Mouse (Mus musculus) forebrain, embryonic 12.5 days (tissue): ENCODE measurements at regions not wholly inside any gene's neighbourhood (a gene's known extent, or its start where the extent isn't known, plus 50 kb on each side); places are given as distances from the start of the nearest gene placed in this dataset.

Experiments
- ATAC-seq: fragments of 200-750 bp; cut with Nextera tagmentation; 2 replicates; pipeline ENCODE4 v1.8.0; 2017; ENCODE audit warnings: moderate TSS enrichment; ENCODE audit not compliant: low FRiP score
- H3K27ac ChIP-seq: fragments of 300-500 bp; sonication (generic); 2 replicates; pipeline ENCODE4 v1.5.1; 2016; ENCODE audit warnings: mild to moderate bottlenecking
- H3K27me3 ChIP-seq: fragments of 300-500 bp; sonication (generic); 2 replicates; pipeline ENCODE4 v1.6.1; 2016; ENCODE audit warnings: mild to moderate bottlenecking
- H3K36me3 ChIP-seq: fragments of 300-500 bp; sonication (generic); replicated peaks from 2 replicates; pipeline ENCODE4 v1.6.1; 2016; ENCODE audit warnings: mild to moderate bottlenecking
- H3K4me1 ChIP-seq: fragments of 300-500 bp; sonication (generic); 2 replicates; pipeline ENCODE4 v1.6.1; 2016
- H3K4me2 ChIP-seq: fragments of 300-500 bp; sonication (generic); 2 replicates; pipeline ENCODE4 v1.6.1; 2016; ENCODE audit warnings: mild to moderate bottlenecking, moderate library complexity
- H3K4me3 ChIP-seq: fragments of 300-500 bp; sonication (generic); replicated peaks from 2 replicates; pipeline ENCODE4 v1.5.1; 2016; ENCODE audit warnings: mild to moderate bottlenecking
- H3K9ac ChIP-seq: fragments of 300-500 bp; sonication (generic); 2 replicates; pipeline ENCODE4 v1.6.1; 2016; ENCODE audit warnings: mild to moderate bottlenecking
- H3K9me3 ChIP-seq: fragments of 300-500 bp; sonication (generic); 2 replicates; pipeline ENCODE4 v1.6.1; 2016
- WGBS: fragments of 180-500 bp; shearing (Covaris S2); methylation state at CpG from one replicate; pipeline ENCODE4 v1.1.7; 2016; 5-methylcytosine and 5-hydroxymethylcytosine counted together

GRCm38 (mm10) chr12:77133465-77134305 lies 104.2 kb upstream of the Fut8 start:
- Histone ChIP-seq H3K4me2 (no peak overlapping the region), H3K36me3 (no peaks in the 10 kb centered on the region), H3K4me1 (no peaks in the 10 kb centered on the region), H3K27ac (no peak overlapping the region), H3K27me3 (no peaks in the 10 kb centered on the region), H3K9me3 (no peaks in the 10 kb centered on the region), H3K4me3 (no peak overlapping the region), H3K9ac (no peak overlapping the region)
- ATAC-seq: no peak
- WGBS: 78% methylated on average over 5 of the region's 5 CpGs

- Histone ChIP-seq H3K4me3 (no peak overlapping the region), H3K27me3 (no peaks in the 10 kb centered on the region), H3K36me3 (no peaks in the 10 kb centered on the region), H3K4me2 (no peak overlapping the region), H3K9me3 (no peaks in the 10 kb centered on the region), H3K27ac (no peak overlapping the region), H3K9ac (no peak overlapping the region), H3K4me1 (no peaks in the 10 kb centered on the region)
- no peak for ATAC-seq
- WGBS: 64% methylated on average over 7 of the region's 7 CpGs
Observed at GRCm38 (mm10) chr12:77131328-77131727, 106.6 kb upstream of the Fut8 start.

- Histone ChIP-seq H3K36me3 (no peaks in the 10 kb centered on the region), H3K27me3 (no peaks in the 10 kb centered on the region)
- 88% methylated on average over 6 of the region's 6 CpGs for WGBS
Observed at GRCm38 (mm10) chr12:77130526-77130925, 107.4 kb upstream of the Fut8 start.

GRCm38 (mm10) chr12:77124267-77124666 lies 113.7 kb upstream of the Fut8 start:
- H3K36me3 ChIP-seq: no peaks in the 10 kb centered on the region
- ATAC-seq: no peak
- H3K4me2 ChIP-seq: no peak overlapping the region
- H3K9me3 ChIP-seq: no peaks in the 10 kb centered on the region
- no peak overlapping the region for H3K4me3 ChIP-seq
- 45% methylated on average over 1 of the region's 1 CpGs for WGBS
- H3K4me1 ChIP-seq: no peaks in the 10 kb centered on the region
- no peak overlapping the region for H3K9ac ChIP-seq
- H3K27ac ChIP-seq: no peak overlapping the region
- no peaks in the 10 kb centered on the region for H3K27me3 ChIP-seq

More at GRCm38 (mm10) chr12:77130526-77130925, 107.4 kb upstream of the Fut8 start:
- Histone ChIP-seq H3K9ac (no peak overlapping the region), H3K4me2 (no peak overlapping the region), H3K9me3 (no peaks in the 10 kb centered on the region), H3K4me1 (no peaks in the 10 kb centered on the region), H3K27ac (no peak overlapping the region), H3K4me3 (no peak overlapping the region)
- no peak for ATAC-seq

GRCm38 (mm10) chr12:77113516-77113915 lies 124.4 kb upstream of the Fut8 start:
- Histone ChIP-seq H3K4me2 (no peak overlapping the region), H3K9ac (no peak overlapping the region), H3K36me3 (no peaks in the 10 kb centered on the region), H3K4me1 (no peaks in the 10 kb centered on the region), H3K4me3 (no peak overlapping the region), H3K27ac (no peak overlapping the region), H3K9me3 (no peaks in the 10 kb centered on the region), H3K27me3 (no peaks in the 10 kb centered on the region)
- ATAC-seq: no peak
- 86% methylated on average over 2 of the region's 2 CpGs for WGBS

- 78% methylated on average over 2 of the region's 2 CpGs for WGBS
- Histone ChIP-seq H3K9me3 (no peaks in the 10 kb centered on the region), H3K4me1 (no peaks in the 10 kb centered on the region), H3K27ac (no peak overlapping the region), H3K36me3 (no peaks in the 10 kb centered on the region), H3K27me3 (no peaks in the 10 kb centered on the region), H3K9ac (no peak overlapping the region), H3K4me3 (no peak overlapping the region), H3K4me2 (no peak overlapping the region)
- no peak for ATAC-seq
Observed at GRCm38 (mm10) chr12:77112133-77112532, 125.8 kb upstream of the Fut8 start.

- Histone ChIP-seq H3K9ac (no peak overlapping the region), H3K4me2 (no peak overlapping the region), H3K27ac (no peak overlapping the region), H3K36me3 (no peaks in the 10 kb centered on the region), H3K9me3 (no peaks in the 10 kb centered on the region), H3K4me1 (no peaks in the 10 kb centered on the region), H3K4me3 (no peak overlapping the region), H3K27me3 (no peaks in the 10 kb centered on the region)
- 85% methylated on average over 3 of the region's 3 CpGs for WGBS
- ATAC-seq: no peak
Observed at GRCm38 (mm10) chr12:77107251-77107650, 130.7 kb upstream of the Fut8 start.

GRCm38 (mm10) chr12:77105887-77106600 lies 131.9 kb upstream of the Fut8 start:
- Histone ChIP-seq H3K4me2 (no peak overlapping the region), H3K27me3 (no peaks in the 10 kb centered on the region), H3K4me1 (no peaks in the 10 kb centered on the region), H3K4me3 (no peak overlapping the region), H3K36me3 (no peaks in the 10 kb centered on the region), H3K27ac (no peak overlapping the region), H3K9me3 (no peaks in the 10 kb centered on the region), H3K9ac (no peak overlapping the region)
- no peak for ATAC-seq
- 90% methylated on average over 4 of the region's 4 CpGs for WGBS

GRCm38 (mm10) chr12:77100482-77100881 lies 137.4 kb upstream of the Fut8 start:
- Histone ChIP-seq H3K27ac (no peak overlapping the region), H3K4me1 (no peaks in the 10 kb centered on the region), H3K9me3 (no peaks in the 10 kb centered on the region), H3K4me3 (no peak overlapping the region), H3K9ac (no peak overlapping the region), H3K4me2 (no peak overlapping the region), H3K36me3 (no peaks in the 10 kb centered on the region), H3K27me3 (no peaks in the 10 kb centered on the region)
- no peak for ATAC-seq
- WGBS: 94% methylated on average over 2 of the region's 2 CpGs

- Histone ChIP-seq H3K9ac (no peak overlapping the region), H3K4me2 (no peak overlapping the region), H3K9me3 (no peaks in the 10 kb centered on the region), H3K27ac (no peak overlapping the region), H3K4me1 (no peaks in the 10 kb centered on the region), H3K4me3 (no peak overlapping the region), H3K27me3 (no peaks in the 10 kb centered on the region), H3K36me3 (no peaks in the 10 kb centered on the region)
- 90% methylated on average over 5 of the region's 5 CpGs for WGBS
- no peak for ATAC-seq
Observed at GRCm38 (mm10) chr12:77099521-77099920, 137.5 kb upstream of the Max start.

GRCm38 (mm10) chr12:77098821-77099220 lies 136.8 kb upstream of the Max start:
- WGBS: 91% methylated on average over 4 of the region's 4 CpGs
- no peak for ATAC-seq

GRCm38 (mm10) chr12:77097831-77098230 lies 135.8 kb upstream of the Max start:
- Histone ChIP-seq H3K36me3 (no peaks in the 10 kb centered on the region), H3K4me1 (no peaks in the 10 kb centered on the region), H3K9ac (no peak overlapping the region), H3K27me3 (no peaks in the 10 kb centered on the region), H3K27ac (no peak overlapping the region), H3K4me3 (no peak overlapping the region), H3K9me3 (no peaks in the 10 kb centered on the region), H3K4me2 (no peak overlapping the region)
- 94% methylated on average over 2 of the region's 2 CpGs for WGBS
- no peak for ATAC-seq

More at GRCm38 (mm10) chr12:77098821-77099220, 136.8 kb upstream of the Max start:
- Histone ChIP-seq H3K4me2 (no peak overlapping the region), H3K27me3 (no peaks in the 10 kb centered on the region), H3K4me3 (no peak overlapping the region), H3K9me3 (no peaks in the 10 kb centered on the region), H3K36me3 (no peaks in the 10 kb centered on the region), H3K4me1 (no peaks in the 10 kb centered on the region), H3K27ac (no peak overlapping the region), H3K9ac (no peak overlapping the region)

GRCm38 (mm10) chr12:77096461-77096860 lies 134.5 kb upstream of the Max start:
- Histone ChIP-seq H3K4me1 (no peaks in the 10 kb centered on the region), H3K9ac (no peak overlapping the region), H3K27ac (no peak overlapping the region), H3K27me3 (no peaks in the 10 kb centered on the region), H3K9me3 (no peaks in the 10 kb centered on the region), H3K4me3 (no peak overlapping the region), H3K36me3 (no peaks in the 10 kb centered on the region), H3K4me2 (no peak overlapping the region)
- no peak for ATAC-seq
- 93% methylated on average over 4 of the region's 4 CpGs for WGBS
